Mouse (Mus musculus): ENCODE measurements at regions not wholly inside any gene's neighbourhood (a gene's known extent, or its start where the extent isn't known, plus 50 kb on each side); places are given as distances from the start of the nearest gene placed in this dataset.

GRCm38 (mm10) chr4:25453127-25453806 lies 171.6 kb upstream of the Ufl1 start:
- peak; percentile 77 for ATAC-seq
- no peak overlapping the region for H3K9ac ChIP-seq (replicated peaks; ENCODE audit: low read depth, low read length)
- no peak overlapping the region for H3K4me3 ChIP-seq (replicated peaks; ENCODE audit: low read length)
- 72% methylated on average over 6 of the region's 6 CpGs for WGBS
- no peaks in the 10 kb centered on the region for H3K36me3 ChIP-seq (ENCODE audit: control insufficient read depth, insufficient read depth)
- no peaks in the 10 kb centered on the region for H3K9me3 ChIP-seq (ENCODE audit: control insufficient read depth, low read length)
- H3K4me2 ChIP-seq (ENCODE audit: low read length) = no peak overlapping the region
- H3K4me1 ChIP-seq (replicated peaks; ENCODE audit: control insufficient read depth, insufficient read depth, low read length) = no peaks in the 10 kb centered on the region
- H3K27ac ChIP-seq (ENCODE audit: low read length) = no peak overlapping the region
- H3K27me3 ChIP-seq (replicated peaks; ENCODE audit: control insufficient read depth, insufficient read depth, low read length) = no peaks in the 10 kb centered on the region

GRCm38 (mm10) chr4:25451865-25452264 lies 170.2 kb upstream of the Ufl1 start:
- ATAC-seq = no peak
- 77% methylated on average over 6 of the region's 6 CpGs for WGBS
- Histone ChIP-seq H3K9me3 (ENCODE audit: control insufficient read depth, low read length) (no peaks in the 10 kb centered on the region), H3K4me1 (replicated peaks; ENCODE audit: control insufficient read depth, insufficient read depth, low read length) (no peaks in the 10 kb centered on the region), H3K4me3 (replicated peaks; ENCODE audit: low read length) (no peak overlapping the region), H3K36me3 (ENCODE audit: control insufficient read depth, insufficient read depth) (no peaks in the 10 kb centered on the region), H3K27me3 (replicated peaks; ENCODE audit: control insufficient read depth, insufficient read depth, low read length) (no peaks in the 10 kb centered on the region), H3K27ac (ENCODE audit: low read length) (no peak overlapping the region), H3K9ac (replicated peaks; ENCODE audit: low read depth, low read length) (no peak overlapping the region), H3K4me2 (ENCODE audit: low read length) (no peak overlapping the region)

- 94% methylated on average over 8 of the region's 8 CpGs for WGBS
- ATAC-seq = no peak
- no peaks in the 10 kb centered on the region for H3K9me3 ChIP-seq (ENCODE audit: control insufficient read depth, low read length)
These were observed 150.6 kb upstream of the Ufl1 start for GRCm38 (mm10) chr4:25432203-25432602.

GRCm38 (mm10) chr4:25416330-25416729 lies 134.7 kb upstream of the Ufl1 start:
- Histone ChIP-seq H3K4me1 (replicated peaks; ENCODE audit: control insufficient read depth, insufficient read depth, low read length) (no peaks in the 10 kb centered on the region), H3K36me3 (ENCODE audit: control insufficient read depth, insufficient read depth) (no peaks in the 10 kb centered on the region), H3K4me3 (replicated peaks; ENCODE audit: low read length) (no peak overlapping the region), H3K9ac (replicated peaks; ENCODE audit: low read depth, low read length) (no peak overlapping the region), H3K9me3 (ENCODE audit: control insufficient read depth, low read length) (no peaks in the 10 kb centered on the region), H3K27me3 (replicated peaks; ENCODE audit: control insufficient read depth, insufficient read depth, low read length) (no peaks in the 10 kb centered on the region), H3K4me2 (ENCODE audit: low read length) (no peak overlapping the region), H3K27ac (ENCODE audit: low read length) (no peak overlapping the region)
- ATAC-seq = no peak
- 65% methylated on average over 2 of the region's 2 CpGs for WGBS

More at GRCm38 (mm10) chr4:25432203-25432602, 150.6 kb upstream of the Ufl1 start:
- H3K4me2 ChIP-seq (ENCODE audit: low read length) = no peak overlapping the region
- H3K27ac ChIP-seq (ENCODE audit: low read length) = no peak overlapping the region
- H3K9ac ChIP-seq (replicated peaks; ENCODE audit: low read depth, low read length) = no peak overlapping the region
- no peaks in the 10 kb centered on the region for H3K27me3 ChIP-seq (replicated peaks; ENCODE audit: control insufficient read depth, insufficient read depth, low read length)
- no peaks in the 10 kb centered on the region for H3K4me1 ChIP-seq (replicated peaks; ENCODE audit: control insufficient read depth, insufficient read depth, low read length)
- H3K4me3 ChIP-seq (replicated peaks; ENCODE audit: low read length) = no peak overlapping the region
- no peaks in the 10 kb centered on the region for H3K36me3 ChIP-seq (ENCODE audit: control insufficient read depth, insufficient read depth)

- no peak overlapping the region for H3K4me3 ChIP-seq (replicated peaks; ENCODE audit: low read length)
- H3K27me3 ChIP-seq (replicated peaks; ENCODE audit: control insufficient read depth, insufficient read depth, low read length) = no peaks in the 10 kb centered on the region
- H3K9ac ChIP-seq (replicated peaks; ENCODE audit: low read depth, low read length) = no peak overlapping the region
- 47% methylated on average over 4 of the region's 4 CpGs for WGBS
- peaks cover 23% of the 10 kb centered on the region for H3K4me1 ChIP-seq (replicated peaks; ENCODE audit: control insufficient read depth, insufficient read depth, low read length)
- no peaks in the 10 kb centered on the region for H3K36me3 ChIP-seq (ENCODE audit: control insufficient read depth, insufficient read depth)
- H3K27ac ChIP-seq (ENCODE audit: low read length) = peak overlapping the region; percentile 44; the same call in 1 of the 2 replicates
- H3K4me2 ChIP-seq (ENCODE audit: low read length) = no peak overlapping the region
- no peaks in the 10 kb centered on the region for H3K9me3 ChIP-seq (ENCODE audit: control insufficient read depth, low read length)
- ATAC-seq = no peak
These were observed 128.8 kb upstream of the Ufl1 start for GRCm38 (mm10) chr4:25410440-25410839.

GRCm38 (mm10) chr4:25408696-25409448 lies 127.3 kb upstream of the Ufl1 start:
- peaks cover 23% of the 10 kb centered on the region for H3K4me1 ChIP-seq (replicated peaks; ENCODE audit: control insufficient read depth, insufficient read depth, low read length)
- ATAC-seq = peak; percentile 97

GRCm38 (mm10) chr4:25407842-25408241 lies 126.2 kb upstream of the Ufl1 start:
- H3K9me3 ChIP-seq (ENCODE audit: control insufficient read depth, low read length) = no peaks in the 10 kb centered on the region
- H3K27me3 ChIP-seq (replicated peaks; ENCODE audit: control insufficient read depth, insufficient read depth, low read length) = no peaks in the 10 kb centered on the region
- peak overlapping the region; percentile 93 for H3K27ac ChIP-seq (ENCODE audit: low read length)
- 13% methylated on average over 4 of the region's 4 CpGs for WGBS
- H3K9ac ChIP-seq (replicated peaks; ENCODE audit: low read depth, low read length) = no peak overlapping the region
- H3K4me2 ChIP-seq (ENCODE audit: low read length) = no peak overlapping the region
- no peak overlapping the region for H3K4me3 ChIP-seq (replicated peaks; ENCODE audit: low read length)
- peaks cover 23% of the 10 kb centered on the region for H3K4me1 ChIP-seq (replicated peaks; ENCODE audit: control insufficient read depth, insufficient read depth, low read length)
- no peaks in the 10 kb centered on the region for H3K36me3 ChIP-seq (ENCODE audit: control insufficient read depth, insufficient read depth)
- peak; percentile 18; the same call in 1 of the 2 replicates for ATAC-seq

More at GRCm38 (mm10) chr4:25408696-25409448, 127.3 kb upstream of the Ufl1 start:
- H3K4me3 ChIP-seq (replicated peaks; ENCODE audit: low read length) = no peak overlapping the region
- H3K9me3 ChIP-seq (ENCODE audit: control insufficient read depth, low read length) = no peaks in the 10 kb centered on the region
- H3K27ac ChIP-seq (ENCODE audit: low read length) = peak overlapping the region; percentile 93
- H3K36me3 ChIP-seq (ENCODE audit: control insufficient read depth, insufficient read depth) = no peaks in the 10 kb centered on the region
- H3K4me2 ChIP-seq (ENCODE audit: low read length) = peak overlapping the region; percentile 21; the same call in 1 of the 2 replicates
- 1% methylated on average over 3 of the region's 3 CpGs for WGBS
- no peak overlapping the region for H3K9ac ChIP-seq (replicated peaks; ENCODE audit: low read depth, low read length)
- H3K27me3 ChIP-seq (replicated peaks; ENCODE audit: control insufficient read depth, insufficient read depth, low read length) = no peaks in the 10 kb centered on the region

GRCm38 (mm10) chr4:25389542-25389941 lies 107.9 kb upstream of the Ufl1 start:
- H3K4me1 ChIP-seq (replicated peaks; ENCODE audit: control insufficient read depth, insufficient read depth, low read length) = 0 out of 2 replicates have a peak, but pooled peaks cover 2% of the 10 kb centered on the region
- no peaks in the 10 kb centered on the region for H3K27me3 ChIP-seq (replicated peaks; ENCODE audit: control insufficient read depth, insufficient read depth, low read length)
- peak; percentile 50 for ATAC-seq
- H3K36me3 ChIP-seq (ENCODE audit: control insufficient read depth, insufficient read depth) = no peaks in the 10 kb centered on the region
- no peak overlapping the region for H3K9ac ChIP-seq (replicated peaks; ENCODE audit: low read depth, low read length)
- H3K4me3 ChIP-seq (replicated peaks; ENCODE audit: low read length) = no peak overlapping the region
- no peak overlapping the region for H3K4me2 ChIP-seq (ENCODE audit: low read length)
- 56% methylated on average over 5 of the region's 5 CpGs for WGBS
- H3K9me3 ChIP-seq (ENCODE audit: control insufficient read depth, low read length) = no peaks in the 10 kb centered on the region
- H3K27ac ChIP-seq (ENCODE audit: low read length) = no peak overlapping the region

GRCm38 (mm10) chr4:25372041-25372440 lies 90.4 kb upstream of the Ufl1 start:
- Histone ChIP-seq H3K4me2 (ENCODE audit: low read length) (no peak overlapping the region), H3K9ac (replicated peaks; ENCODE audit: low read depth, low read length) (no peak overlapping the region), H3K9me3 (ENCODE audit: control insufficient read depth, low read length) (no peaks in the 10 kb centered on the region), H3K4me3 (replicated peaks; ENCODE audit: low read length) (no peak overlapping the region), H3K4me1 (replicated peaks; ENCODE audit: control insufficient read depth, insufficient read depth, low read length) (no peaks in the 10 kb centered on the region), H3K36me3 (ENCODE audit: control insufficient read depth, insufficient read depth) (no peaks in the 10 kb centered on the region), H3K27me3 (replicated peaks; ENCODE audit: control insufficient read depth, insufficient read depth, low read length) (no peaks in the 10 kb centered on the region), H3K27ac (ENCODE audit: low read length) (no peak overlapping the region)
- no peak for ATAC-seq
- WGBS = 80% methylated on average over 4 of the region's 4 CpGs

All from forebrain, embryonic 16.5 days (tissue).